Mouse (Mus musculus): ENCODE measurements around the gene Cbx8. TPM values are rescaled to one million over a fixed set of nuclear protein-coding genes. Genes with fewer than 3 reads are reported as not detected.

The Cbx8 gene
- polyA plus RNA-seq, 1 experiment from 2014 or later = 3.3 TPM

- H3K9ac ChIP-seq = no peak overlapping the region
- 43% methylated on average over 3 of the region's 3 CpGs for WGBS (ENCODE audit: insufficient replicate concordance)
- H3K4me3 ChIP-seq = no peak overlapping the region
- no peak for ATAC-seq
- no peaks in the 10 kb centered on the region for H3K9me3 ChIP-seq (replicated peaks)
- H3K4me2 ChIP-seq = no peak overlapping the region
- H3K27me3 ChIP-seq (replicated peaks) = peaks cover 35% of the 10 kb centered on the region
- 0 out of 2 replicates have a peak, but pooled peaks cover 9% of the 10 kb centered on the region for H3K4me1 ChIP-seq
- no peaks in the 10 kb centered on the region for H3K36me3 ChIP-seq
- H3K27ac ChIP-seq = no peak overlapping the region
These were observed 34.3 kb downstream of the Cbx8 start for GRCm38 (mm10) chr11:119006462-119006861.

- ATAC-seq = no peak
- no peaks in the 10 kb centered on the region for H3K36me3 ChIP-seq
- no peak overlapping the region for H3K9ac ChIP-seq
- no peaks in the 10 kb centered on the region for H3K9me3 ChIP-seq (replicated peaks)
- WGBS (ENCODE audit: insufficient replicate concordance) = 74% methylated on average over 10 of the region's 10 CpGs
- H3K27ac ChIP-seq = no peak overlapping the region
- 0 out of 2 replicates have a peak, but pooled peaks cover 9% of the 10 kb centered on the region for H3K4me1 ChIP-seq
- H3K4me3 ChIP-seq = no peak overlapping the region
- H3K4me2 ChIP-seq = no peak overlapping the region
- H3K27me3 ChIP-seq (replicated peaks) = peaks cover 42% of the 10 kb centered on the region
These were observed 35.1 kb downstream of the Cbx8 start for GRCm38 (mm10) chr11:119005547-119006275.

GRCm38 (mm10) chr11:119001493-119002128 is 39.2 kb downstream of the Cbx8 start:
- Histone ChIP-seq H3K4me3 (no peak overlapping the region), H3K9ac (no peak overlapping the region), H3K4me2 (no peak overlapping the region), H3K27me3 (replicated peaks) (peaks cover 74% of the 10 kb centered on the region), H3K4me1 (no peaks in the 10 kb centered on the region), H3K9me3 (replicated peaks) (no peaks in the 10 kb centered on the region), H3K27ac (no peak overlapping the region), H3K36me3 (no peaks in the 10 kb centered on the region)
- WGBS (ENCODE audit: insufficient replicate concordance) = 45% methylated on average over 4 of the region's 4 CpGs
- ATAC-seq = no peak

- ATAC-seq = no peak
- Histone ChIP-seq H3K36me3 (no peaks in the 10 kb centered on the region), H3K4me3 (no peak overlapping the region), H3K27me3 (replicated peaks) (peaks cover 78% of the 10 kb centered on the region), H3K27ac (no peak overlapping the region), H3K9ac (no peak overlapping the region), H3K9me3 (replicated peaks) (no peaks in the 10 kb centered on the region), H3K4me2 (no peak overlapping the region), H3K4me1 (no peaks in the 10 kb centered on the region)
- WGBS (ENCODE audit: insufficient replicate concordance) = 45% methylated on average over 2 of the region's 2 CpGs
These were observed 39.9 kb downstream of the Cbx8 start for GRCm38 (mm10) chr11:119000877-119001276.

GRCm38 (mm10) chr11:118999361-118999804 is 41.4 kb downstream of the Cbx8 start:
- Histone ChIP-seq H3K9me3 (replicated peaks) (no peaks in the 10 kb centered on the region), H3K27me3 (replicated peaks) (peaks cover 83% of the 10 kb centered on the region), H3K36me3 (no peaks in the 10 kb centered on the region), H3K4me2 (no peak overlapping the region), H3K9ac (no peak overlapping the region), H3K4me3 (no peak overlapping the region), H3K27ac (no peak overlapping the region), H3K4me1 (no peaks in the 10 kb centered on the region)
- 13% methylated on average over 26 of the region's 26 CpGs for WGBS (ENCODE audit: insufficient replicate concordance)
- ATAC-seq = no peak

GRCm38 (mm10) chr11:118998540-118999265 is 42.1 kb downstream of the Cbx8 start:
- no peaks in the 10 kb centered on the region for H3K9me3 ChIP-seq (replicated peaks)
- no peaks in the 10 kb centered on the region for H3K36me3 ChIP-seq
- H3K4me2 ChIP-seq = no peak overlapping the region; the same call in 1 of the 2 replicates
- H3K27ac ChIP-seq = no peak overlapping the region
- 14% methylated on average over 30 of the region's 30 CpGs for WGBS (ENCODE audit: insufficient replicate concordance)
- H3K9ac ChIP-seq = no peak overlapping the region
- peaks cover 86% of the 10 kb centered on the region for H3K27me3 ChIP-seq (replicated peaks)
- ATAC-seq = no peak
- H3K4me1 ChIP-seq = no peaks in the 10 kb centered on the region
- no peak overlapping the region for H3K4me3 ChIP-seq

GRCm38 (mm10) chr11:118997182-118997581 is 43.6 kb downstream of the Cbx8 start:
- Histone ChIP-seq H3K9ac (no peak overlapping the region), H3K4me1 (peaks cover 6% of the 10 kb centered on the region; the same call in 1 of the 2 replicates), H3K9me3 (replicated peaks) (no peaks in the 10 kb centered on the region), H3K4me3 (no peak overlapping the region), H3K36me3 (no peaks in the 10 kb centered on the region), H3K4me2 (no peak overlapping the region), H3K27ac (no peak overlapping the region), H3K27me3 (replicated peaks) (peaks cover 79% of the 10 kb centered on the region)
- ATAC-seq = no peak
- 60% methylated on average over 3 of the region's 3 CpGs for WGBS (ENCODE audit: insufficient replicate concordance)

- Histone ChIP-seq H3K36me3 (no peaks in the 10 kb centered on the region), H3K4me3 (no peak overlapping the region), H3K9me3 (replicated peaks) (no peaks in the 10 kb centered on the region), H3K9ac (no peak overlapping the region), H3K27me3 (replicated peaks) (peaks cover 68% of the 10 kb centered on the region), H3K4me2 (no peak overlapping the region), H3K27ac (no peak overlapping the region), H3K4me1 (peaks cover 6% of the 10 kb centered on the region; the same call in 1 of the 2 replicates)
- ATAC-seq = no peak
- 35% methylated on average over 4 of the region's 4 CpGs for WGBS (ENCODE audit: insufficient replicate concordance)
These were observed 45.3 kb downstream of the Cbx8 start for GRCm38 (mm10) chr11:118995448-118995847.

GRCm38 (mm10) chr11:118992781-118993180 is 48.0 kb downstream of the Cbx8 start:
- 17% methylated on average over 3 of the region's 3 CpGs for WGBS (ENCODE audit: insufficient replicate concordance)
- H3K27me3 ChIP-seq (replicated peaks) = peaks cover 44% of the 10 kb centered on the region
- no peak for ATAC-seq

GRCm38 (mm10) chr11:118987999-118988398 is 52.8 kb downstream of the Cbx8 start, which contains the start of gene Enpp7:
TSS of gene Enpp7 (plus strand) at chr11:118988188.
- H3K27ac ChIP-seq = no peak within 1 kb of the TSS
- peaks cover 6% of the 10 kb centered on the region; the same call in 1 of the 2 replicates for H3K4me1 ChIP-seq
- H3K9me3 ChIP-seq (replicated peaks) = no peaks in the 10 kb centered on the region
- H3K9ac ChIP-seq = no peak within 1 kb of the TSS
- no peak within 1 kb of the TSS for H3K4me2 ChIP-seq
- no peaks in the 10 kb centered on the region for H3K36me3 ChIP-seq
- H3K27me3 ChIP-seq (replicated peaks) = peaks cover 23% of the 10 kb centered on the region; the same call in 1 of the 2 replicates
- WGBS (ENCODE audit: insufficient replicate concordance) = 71% methylated on average over 10 of the region's 10 CpGs
- ATAC-seq = no peak
- H3K4me3 ChIP-seq = no peak within 1 kb of the TSS

More at GRCm38 (mm10) chr11:118992781-118993180, 48.0 kb downstream of the Cbx8 start:
- Histone ChIP-seq H3K9ac (no peak overlapping the region), H3K9me3 (replicated peaks) (no peaks in the 10 kb centered on the region), H3K36me3 (no peaks in the 10 kb centered on the region), H3K4me2 (no peak overlapping the region), H3K4me1 (peaks cover 6% of the 10 kb centered on the region; the same call in 1 of the 2 replicates), H3K4me3 (no peak overlapping the region), H3K27ac (no peak overlapping the region)

Measured in liver, embryonic 12.5 days (tissue).